Mouse (Mus musculus) embryonic facial prominence, embryonic 15.5 days (tissue): ENCODE data around the gene Hsf2bp. TPM values are rescaled to one million over a fixed set of nuclear protein-coding genes. Genes with fewer than 3 reads are reported as not detected.

Experiments
- ATAC-seq: fragments of 200-750 bp; cut with Nextera tagmentation; 2 replicates; pipeline ENCODE4 v1.8.0; 2017; ENCODE audit warnings: low read depth, moderate TSS enrichment; ENCODE audit not compliant: insufficient number of reproducible peaks, low FRiP score, low TSS enrichment
- H3K27ac ChIP-seq: fragments of 300-500 bp; sonication (generic); replicated peaks from 2 replicates; pipeline ENCODE4 v1.5.1; 2015; ENCODE audit warnings: mild to moderate bottlenecking, inconsistent platforms
- H3K27me3 ChIP-seq: fragments of 300-500 bp; sonication (generic); 2 replicates; pipeline ENCODE4 v1.6.1; 2015; ENCODE audit warnings: inconsistent platforms
- H3K36me3 ChIP-seq: fragments of 300-500 bp; sonication (generic); 2 replicates; pipeline ENCODE4 v1.6.1; 2015; ENCODE audit warnings: mild to moderate bottlenecking, inconsistent platforms
- H3K4me1 ChIP-seq: fragments of 300-500 bp; sonication (generic); 2 replicates; pipeline ENCODE4 v1.6.1; 2015; ENCODE audit warnings: inconsistent platforms
- H3K4me2 ChIP-seq: fragments of 300-500 bp; sonication (generic); replicated peaks from 2 replicates; pipeline ENCODE4 v1.6.1; 2015; ENCODE audit warnings: mild to moderate bottlenecking, inconsistent platforms
- H3K4me3 ChIP-seq: fragments of 300-500 bp; sonication (generic); replicated peaks from 2 replicates; pipeline ENCODE4 v1.5.1; 2015; ENCODE audit warnings: mild to moderate bottlenecking, inconsistent platforms
- H3K9ac ChIP-seq: fragments of 300-500 bp; sonication (generic); 2 replicates; pipeline ENCODE4 v1.6.1; 2015; ENCODE audit warnings: inconsistent platforms
- H3K9me3 ChIP-seq: fragments of 300-500 bp; sonication (generic); replicated peaks from 2 replicates; pipeline ENCODE4 v1.6.1; 2016; ENCODE audit warnings: inconsistent platforms
- WGBS: fragments of 180-500 bp; shearing (Covaris S2); methylation state at CpG from one replicate; pipeline ENCODE4 v1.1.7; 2015; 5-methylcytosine and 5-hydroxymethylcytosine counted together
- polyA plus RNA-seq: library from polyadenylated mRNA; unstranded; fragments of >200 nt; fragmentation: Nextera tagmentation; extraction: Ambion mirVana; gene quantifications from 2 replicates; pipeline ENCODE4 v1.2.1, GENCODE M21; 2015

Hsf2bp gene
- polyA plus RNA-seq, 1 experiment from 2014 or later = 1.1 TPM

DNA sequence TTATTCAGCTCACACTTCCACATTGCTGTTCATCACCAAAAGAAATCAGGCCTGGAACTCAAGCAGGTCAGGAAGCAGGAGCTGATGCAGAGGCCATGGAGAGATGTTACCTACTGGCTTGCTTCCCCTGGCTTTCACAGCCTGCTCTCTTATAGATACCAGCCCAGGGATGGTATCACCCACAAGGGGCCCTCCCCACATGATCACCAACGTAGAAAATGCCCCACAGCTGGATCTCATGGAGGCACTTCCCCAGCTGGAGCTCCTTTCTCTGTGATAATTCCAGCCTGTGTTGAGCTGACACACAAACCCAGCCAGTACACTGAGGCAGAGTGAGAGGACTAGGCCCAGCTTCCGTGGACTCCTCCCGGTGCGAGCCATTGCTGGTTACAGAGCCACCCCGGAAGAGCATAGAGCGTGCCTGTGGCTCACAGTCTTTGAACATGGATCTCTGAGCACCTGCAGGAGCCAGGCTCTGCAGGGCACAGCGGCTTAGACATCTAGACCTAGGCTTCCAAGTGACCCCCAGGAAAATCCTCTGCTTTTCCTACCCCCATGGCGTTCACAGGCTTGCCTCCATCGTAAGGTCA is 130.9 kb downstream of the Hsf2bp start:
- H3K4me3 ChIP-seq = no peak overlapping the region
- H3K9ac ChIP-seq = no peak overlapping the region
- H3K9me3 ChIP-seq = no peaks in the 10 kb centered on the region
- no peaks in the 10 kb centered on the region for H3K36me3 ChIP-seq
- no peaks in the 10 kb centered on the region for H3K4me1 ChIP-seq
- H3K27ac ChIP-seq = 0 out of 2 replicates have a peak overlapping the region, but pooled peaks have one; percentile 51
- H3K4me2 ChIP-seq = no peak overlapping the region
- ATAC-seq = no peak
- no peaks in the 10 kb centered on the region for H3K27me3 ChIP-seq
- WGBS = 75% methylated on average over 9 of the region's 9 CpGs

DNA sequence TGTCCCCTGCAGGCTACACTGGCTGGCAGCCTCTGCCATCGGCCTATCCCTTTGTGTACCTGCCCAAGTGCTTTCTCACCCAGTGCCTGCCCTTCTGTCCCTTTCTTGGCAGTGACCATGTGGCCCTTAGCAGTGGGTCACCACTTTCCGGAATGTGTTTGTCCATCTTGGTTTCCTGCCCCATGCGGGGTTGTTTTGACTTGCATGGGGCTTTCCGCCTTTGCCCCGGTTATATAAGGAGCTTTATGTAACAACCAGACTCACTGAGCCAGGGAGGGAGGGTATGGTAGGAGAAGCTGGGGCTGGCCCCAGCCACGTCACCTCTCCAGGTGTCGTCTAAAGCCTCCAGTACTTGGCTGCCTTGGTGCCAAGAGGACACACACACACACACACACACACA is 132.1 kb downstream of the Hsf2bp start:
- Histone ChIP-seq H3K36me3 (no peaks in the 10 kb centered on the region), H3K4me2 (no peak overlapping the region), H3K4me1 (no peaks in the 10 kb centered on the region), H3K9me3 (no peaks in the 10 kb centered on the region), H3K4me3 (no peak overlapping the region), H3K27me3 (no peaks in the 10 kb centered on the region), H3K27ac (no peak overlapping the region), H3K9ac (no peak overlapping the region)
- WGBS = 87% methylated on average over 7 of the region's 7 CpGs
- no peak for ATAC-seq

DNA sequence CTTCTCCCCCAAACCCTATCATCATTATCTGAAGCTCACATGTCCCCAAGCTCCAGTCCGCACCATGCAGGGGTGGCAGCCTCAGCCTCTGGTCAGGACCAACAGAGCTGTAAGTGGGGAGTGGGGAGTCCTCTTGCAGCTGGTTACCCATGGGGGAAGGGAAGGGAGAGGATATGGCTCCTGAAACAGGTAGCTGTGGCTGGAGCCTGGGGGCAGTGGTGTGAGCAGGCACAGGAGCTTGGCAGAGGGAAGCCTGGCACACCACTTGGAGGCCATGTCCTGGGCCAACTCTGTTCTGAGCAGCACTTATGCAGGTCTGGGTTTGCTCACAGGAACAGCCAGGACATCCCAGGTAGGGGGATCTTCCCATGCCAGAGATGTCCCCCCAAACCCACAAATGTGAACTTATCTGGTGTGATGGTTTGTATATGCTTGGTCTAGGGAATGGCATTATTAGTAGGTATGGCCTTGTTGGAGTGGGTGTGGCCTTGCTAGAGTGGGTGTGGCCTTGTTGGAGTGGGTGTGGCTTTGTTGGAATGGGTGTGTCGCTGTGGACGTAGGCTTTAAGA is 133.4 kb downstream of the Hsf2bp start:
- Histone ChIP-seq H3K9me3 (no peaks in the 10 kb centered on the region), H3K4me3 (no peak overlapping the region), H3K4me1 (no peaks in the 10 kb centered on the region), H3K36me3 (no peaks in the 10 kb centered on the region), H3K27me3 (no peaks in the 10 kb centered on the region), H3K9ac (no peak overlapping the region), H3K4me2 (no peak overlapping the region), H3K27ac (no peak overlapping the region)
- WGBS = 74% methylated on average over 3 of the region's 3 CpGs
- no peak; the same call in 1 of the 2 replicates for ATAC-seq

DNA sequence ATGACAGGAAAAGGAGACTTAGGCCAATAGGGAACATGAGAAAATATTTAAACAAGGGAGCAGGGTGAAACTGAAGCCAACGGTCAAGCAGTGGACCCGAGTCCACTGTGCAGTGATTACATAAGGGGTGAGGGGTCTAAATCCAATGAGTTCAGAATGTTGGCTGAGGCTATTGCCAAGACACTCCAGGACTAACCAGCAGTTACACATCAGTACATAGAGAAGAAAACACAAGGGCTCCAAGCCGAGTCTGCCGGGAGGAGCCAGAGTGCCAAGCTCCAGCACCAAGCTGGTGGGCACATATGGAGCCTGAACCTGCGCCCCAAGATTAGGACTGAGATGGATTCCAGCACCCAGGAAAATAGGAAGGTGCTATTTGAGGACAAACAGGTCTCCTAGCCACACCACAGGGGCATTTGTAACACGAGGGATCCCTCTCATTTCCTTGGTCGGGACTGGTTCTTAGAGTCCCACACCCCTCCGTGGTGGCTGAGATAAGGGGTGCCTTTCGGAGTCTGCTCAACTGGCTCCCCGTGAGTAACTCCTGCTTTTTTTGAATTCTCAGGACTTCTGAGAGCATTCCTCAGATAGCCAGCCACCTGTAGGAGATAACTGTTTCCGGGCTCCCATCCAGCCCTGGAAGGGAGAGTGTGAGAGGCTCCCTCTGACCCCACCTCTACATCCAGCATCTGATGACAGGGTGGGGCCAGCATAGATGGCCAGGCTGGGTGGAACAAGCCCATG is 134.5 kb downstream of the Hsf2bp start:
- ATAC-seq = no peak
- 67% methylated on average over 11 of the region's 11 CpGs for WGBS
- Histone ChIP-seq H3K27ac (no peak overlapping the region), H3K27me3 (no peaks in the 10 kb centered on the region), H3K4me2 (no peak overlapping the region), H3K9me3 (no peaks in the 10 kb centered on the region), H3K9ac (no peak overlapping the region), H3K4me1 (peaks cover 7% of the 10 kb centered on the region; the same call in 1 of the 2 replicates), H3K4me3 (no peak overlapping the region), H3K36me3 (no peaks in the 10 kb centered on the region)

DNA sequence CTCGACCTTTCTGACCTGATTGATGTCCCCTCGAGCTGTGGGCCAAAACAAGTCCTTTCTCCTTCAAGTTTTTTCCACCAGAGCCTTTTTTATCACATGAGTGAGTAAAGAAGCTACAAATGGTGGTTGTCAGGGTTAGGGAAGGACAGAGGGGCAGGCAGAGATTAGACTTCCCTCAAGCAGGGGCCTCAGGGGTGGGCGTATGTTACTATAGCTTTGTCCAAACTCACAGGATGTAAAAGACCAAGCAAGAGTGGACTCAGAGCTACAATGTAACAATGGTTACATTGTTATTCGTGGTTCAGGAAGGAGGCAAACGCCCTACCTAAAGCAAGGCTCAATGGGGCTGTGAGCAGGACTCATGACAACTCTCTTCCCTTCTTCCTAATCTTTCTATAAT is 137.2 kb downstream of the Hsf2bp start:
- 53% methylated on average over 5 of the region's 5 CpGs for WGBS

DNA sequence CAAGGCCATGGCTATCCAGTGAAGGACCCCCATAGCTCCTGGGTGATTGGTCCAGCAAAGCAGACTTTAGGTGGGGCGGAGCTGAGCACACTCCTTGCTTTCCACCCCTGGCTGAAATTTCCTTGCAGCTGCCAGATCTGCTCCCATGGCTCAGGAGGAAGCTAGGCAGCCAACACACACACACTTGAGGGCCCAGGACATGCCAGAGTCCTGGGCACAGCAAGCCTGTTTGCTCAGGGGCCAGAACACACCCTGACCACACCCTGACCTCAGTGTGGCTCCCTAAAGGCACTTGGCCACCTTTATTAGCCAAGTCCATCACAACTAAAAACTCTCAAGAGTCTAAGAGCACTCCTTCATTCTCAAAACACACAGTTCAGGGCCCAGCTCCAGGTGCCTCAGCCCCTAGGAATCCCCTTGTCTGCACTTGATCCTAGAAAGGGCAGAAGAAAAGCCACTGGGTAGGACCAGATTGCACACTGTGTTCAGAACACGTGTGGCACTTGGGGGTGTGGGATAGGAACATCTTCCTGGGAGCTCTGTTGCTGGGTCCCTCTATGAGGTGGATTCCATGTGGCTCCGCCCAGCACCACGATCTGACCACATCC is 138.9 kb downstream of the Hsf2bp start:
- no peak overlapping the region for H3K9ac ChIP-seq
- ATAC-seq = no peak
- H3K4me3 ChIP-seq = no peak overlapping the region
- H3K9me3 ChIP-seq = no peaks in the 10 kb centered on the region
- H3K36me3 ChIP-seq = no peaks in the 10 kb centered on the region
- peak overlapping the region; percentile 51; the same call in 1 of the 2 replicates for H3K27ac ChIP-seq
- WGBS = 82% methylated on average over 4 of the region's 4 CpGs
- H3K4me1 ChIP-seq = peaks cover 20% of the 10 kb centered on the region
- H3K4me2 ChIP-seq = no peak overlapping the region
- no peaks in the 10 kb centered on the region for H3K27me3 ChIP-seq

More for the DNA sequence above, 137.2 kb downstream of the Hsf2bp start:
- no peaks in the 10 kb centered on the region for H3K27me3 ChIP-seq
- H3K9me3 ChIP-seq = no peaks in the 10 kb centered on the region
- no peak for ATAC-seq
- H3K36me3 ChIP-seq = no peaks in the 10 kb centered on the region
- H3K9ac ChIP-seq = no peak overlapping the region
- no peak overlapping the region for H3K27ac ChIP-seq
- H3K4me3 ChIP-seq = no peak overlapping the region
- H3K4me1 ChIP-seq = peaks cover 7% of the 10 kb centered on the region; the same call in 1 of the 2 replicates
- no peak overlapping the region for H3K4me2 ChIP-seq

DNA sequence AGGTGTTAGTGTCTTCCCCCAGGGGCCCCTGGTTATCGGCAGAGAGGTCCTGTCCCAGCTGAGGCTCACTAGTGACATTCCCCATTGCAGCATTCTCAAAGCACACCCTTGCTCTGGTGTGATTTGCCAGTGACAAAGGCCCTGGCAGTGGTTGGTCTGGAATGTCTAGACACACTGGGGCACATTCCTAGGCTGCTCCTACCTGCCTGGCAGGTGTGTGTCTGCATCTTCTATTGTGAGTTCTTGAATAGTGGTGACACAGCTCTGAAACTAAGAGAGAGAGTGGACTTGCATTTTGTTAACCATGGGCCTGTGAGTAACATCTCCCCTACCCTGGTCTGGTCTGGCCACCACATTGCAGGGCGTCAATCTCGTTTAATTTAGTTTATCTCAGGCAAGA is 139.4 kb downstream of the Hsf2bp start:
- no peak for ATAC-seq
- H3K27ac ChIP-seq = peak overlapping the region; percentile 51; the same call in 1 of the 2 replicates

DNA sequence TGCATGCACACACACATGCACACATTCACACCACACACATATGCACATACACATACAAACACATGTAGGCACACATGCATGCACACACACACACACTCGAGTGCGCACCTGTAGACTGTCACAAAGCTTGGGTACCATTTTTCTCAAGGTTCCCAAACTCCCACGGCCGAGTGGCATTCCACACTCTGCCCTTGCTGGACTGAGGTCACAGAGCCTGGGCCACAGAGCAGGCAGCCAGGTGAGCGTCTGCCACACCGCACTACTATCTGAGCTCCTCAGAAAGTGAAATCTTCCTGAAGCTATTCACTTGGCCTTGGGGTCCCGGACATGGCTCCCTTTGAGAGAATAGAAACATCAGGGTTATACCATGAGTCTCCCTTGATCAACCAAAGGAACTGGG is 139.8 kb downstream of the Hsf2bp start:
- peaks cover 28% of the 10 kb centered on the region for H3K4me1 ChIP-seq
- H3K4me3 ChIP-seq = no peak overlapping the region
- ATAC-seq = no peak
- H3K36me3 ChIP-seq = no peaks in the 10 kb centered on the region
- H3K9me3 ChIP-seq = no peaks in the 10 kb centered on the region
- H3K27me3 ChIP-seq = no peaks in the 10 kb centered on the region
- no peak overlapping the region for H3K9ac ChIP-seq
- WGBS = 86% methylated on average over 7 of the region's 7 CpGs
- H3K4me2 ChIP-seq = no peak overlapping the region
- H3K27ac ChIP-seq = no peak overlapping the region; the same call in 1 of the 2 replicates

More for the DNA sequence above, 139.4 kb downstream of the Hsf2bp start:
- H3K36me3 ChIP-seq = no peaks in the 10 kb centered on the region
- no peak overlapping the region for H3K4me2 ChIP-seq
- 65% methylated on average over 3 of the region's 3 CpGs for WGBS
- H3K27me3 ChIP-seq = no peaks in the 10 kb centered on the region
- no peak overlapping the region for H3K4me3 ChIP-seq
- H3K9ac ChIP-seq = no peak overlapping the region
- no peaks in the 10 kb centered on the region for H3K9me3 ChIP-seq
- H3K4me1 ChIP-seq = peaks cover 24% of the 10 kb centered on the region

Other genes with a start within 250 kb of the Hsf2bp start
- gene Sik1, start 180.5 kb downstream of the Hsf2bp start, polyA plus RNA-seq = 33.6 and 35.5 TPM in 2 replicates
- gene Rrp1b, start 249 bp downstream of the Hsf2bp start, polyA plus RNA-seq = 56.1 and 57.9 TPM in 2 replicates
- gene Notch3, start 130.5 kb upstream of the Hsf2bp start, polyA plus RNA-seq = 18.3 and 19.4 TPM in 2 replicates
- 10.3 and 11.9 TPM in 2 replicates for gene Ephx3, start 153.2 kb upstream of the Hsf2bp start, polyA plus RNA-seq
- 92.0 and 113 TPM in 2 replicates for gene Brd4, start 248.4 kb upstream of the Hsf2bp start, polyA plus RNA-seq